Mouse (Mus musculus) embryonic fibroblast, embryonic 13.5 days (primary cell): Measurements from ENCODE around the gene Naaladl1.

Source experiments
- CTCF ChIP-seq: IDR thresholded peaks from 2 replicates; pipeline ENCODE4 v1.5.1; 2011; ENCODE audit warnings: mild to moderate bottlenecking, control low read depth, low read length, moderate library complexity, borderline replicate concordance; ENCODE audit not compliant: insufficient read depth
- POLR2A ChIP-seq: IDR thresholded peaks from 2 replicates; pipeline ENCODE4 v1.6.1; 2011; ENCODE audit warnings: low read depth, mild to moderate bottlenecking, control low read depth, low read length, moderate library complexity

GRCm38 (mm10) chr19:6121761-6122160 lies 16.2 kb downstream of the Naaladl1 start:
- TF ChIP-seq CTCF (no peak), POLR2A (no peak)
